7 mouse cellular contexts compared by ENCODE assay signal in the genomic region with DNA sequence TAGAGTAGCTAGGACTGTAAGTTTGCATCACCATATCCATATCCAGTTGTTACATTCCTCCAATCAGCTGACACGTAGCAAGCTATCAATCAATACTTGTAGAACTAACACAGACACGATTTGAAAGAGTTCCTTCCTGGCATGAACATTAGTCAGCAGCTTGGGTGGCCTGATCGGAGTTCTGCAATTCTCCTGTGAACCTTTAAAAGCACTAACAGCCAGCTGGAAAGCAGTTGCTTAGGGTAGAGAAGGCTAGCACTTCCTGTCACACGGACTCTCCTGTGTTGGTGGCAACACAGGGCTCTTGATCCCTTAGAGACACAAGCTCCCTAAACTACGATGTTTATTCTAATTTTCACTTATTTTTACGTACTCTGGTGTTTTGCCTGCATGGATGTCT. TPM values are rescaled to one million over a fixed set of nuclear protein-coding genes. Genes with fewer than 3 reads are reported as not detected.
DNase-seq lines count a peak whose midpoint lies in the region; ATAC-seq and TF ChIP-seq lines count a peak whose summit lies in the region.

No protein-coding gene starts in this region.

- no peak overlapping the region for H3K9ac ChIP-seq in heart, embryonic 11.5 days (ENCODE audit: low read depth, low read length)
- peak overlapping the region; percentile 51; the same call in 1 of the 2 replicates for H3K9ac ChIP-seq in lung, embryonic 15.5 days

- no peak overlapping the region for H3K4me3 ChIP-seq in testis, adult 2 months (ENCODE audit: control insufficient read depth, low read depth, low read length)
- H3K4me3 ChIP-seq in heart, embryonic 11.5 days (ENCODE audit: low read depth, low read length), result no peak overlapping the region
- H3K4me3 ChIP-seq in lung, embryonic 15.5 days, result peak overlapping the region; percentile 48

- no peak for TF ChIP-seq POLR2A in testis, adult 2 months (IDR thresholded peaks at IDR 0.05; ENCODE audit: control insufficient read depth, low read depth, low read length)

- no peak for ATAC-seq in heart, embryonic 11.5 days (replicated peaks; ENCODE audit: insufficient number of reproducible peaks, low FRiP score, low TSS enrichment)
- peak; percentile 63; the same call in 1 of the 2 replicates for ATAC-seq in lung, embryonic 15.5 days (ENCODE audit: borderline replicate concordance, extremely low read depth, low FRiP score, low TSS enrichment)

- 46% methylated on average over 6 of the region's 6 CpGs for WGBS in heart, embryonic 11.5 days (ENCODE audit: insufficient replicate concordance)
- 26% methylated on average over 6 of the region's 6 CpGs for WGBS in lung, embryonic 15.5 days

- peak overlapping the region; percentile 52 for H3K27ac ChIP-seq in testis, adult 2 months (ENCODE audit: control insufficient read depth, insufficient read depth, low read depth, low read length)
- H3K27ac ChIP-seq in heart, embryonic 11.5 days (ENCODE audit: low read depth, low read length), result no peak overlapping the region
- H3K27ac ChIP-seq in lung, embryonic 15.5 days, result peak overlapping the region; percentile 82

- no peak for TF ChIP-seq CTCF in testis, adult 2 months (IDR thresholded peaks at IDR 0.05; ENCODE audit: control insufficient read depth, insufficient read depth, insufficient replicate concordance, low read depth, low read length)

- H3K36me3 ChIP-seq in testis, adult 2 months (ENCODE audit: control insufficient read depth, insufficient read depth, low read length), result no peaks in the 10 kb centered on the region
- H3K36me3 ChIP-seq in heart, embryonic 11.5 days (ENCODE audit: control insufficient read depth, insufficient read depth, low read length), result no peaks in the 10 kb centered on the region
- H3K36me3 ChIP-seq in lung, embryonic 15.5 days, result no peaks in the 10 kb centered on the region

- no peaks in the 10 kb centered on the region for H3K4me1 ChIP-seq in testis, adult 2 months (ENCODE audit: control insufficient read depth, insufficient read depth, low read length)
- H3K4me1 ChIP-seq in heart, embryonic 11.5 days (ENCODE audit: control insufficient read depth, insufficient read depth, low read length), result no peaks in the 10 kb centered on the region
- H3K4me1 ChIP-seq in lung, embryonic 15.5 days, result 0 out of 2 replicates have a peak, but pooled peaks cover 4% of the 10 kb centered on the region

- H3K4me2 ChIP-seq in heart, embryonic 11.5 days, result peak overlapping the region; percentile 50
- peak overlapping the region; percentile 56 for H3K4me2 ChIP-seq in lung, embryonic 15.5 days

- no peak for DNase-seq in testis, postnatal 10 days (ENCODE audit: low spot score)
- peak; percentile 64 for DNase-seq in thymus, postnatal 14 days
- no peak for DNase-seq in right cerebral cortex, adult 18-20 months
- DNase-seq in ovary, postnatal 14 days (ENCODE audit: low spot score), result no peak

- H3K9me3 ChIP-seq in heart, embryonic 11.5 days (replicated peaks; ENCODE audit: control insufficient read depth, low read length), result no peaks in the 10 kb centered on the region
- no peaks in the 10 kb centered on the region for H3K9me3 ChIP-seq in lung, embryonic 15.5 days

- no peaks in the 10 kb centered on the region for H3K27me3 ChIP-seq in testis, adult 2 months (ENCODE audit: control insufficient read depth, insufficient read depth, low read length)
- H3K27me3 ChIP-seq in heart, embryonic 11.5 days (ENCODE audit: control insufficient read depth, insufficient read depth, low read length), result no peaks in the 10 kb centered on the region
- H3K27me3 ChIP-seq in lung, embryonic 15.5 days, result no peaks in the 10 kb centered on the region

RNA-seq across cellular contexts. Expression of gene Mr1, which starts 1.0 kb away (rescaled TPM):
- 1.2 and 1.6 TPM in 2 replicates for polyA plus RNA-seq in testis, adult 2 months (2012; rRNA removed)
- polyA plus RNA-seq in heart, embryonic 11.5 days (2014; fragmentation: Nextera tagmentation; extraction: Ambion mirVana), result 2.3 and 3.8 TPM in 2 replicates
- 12.1 and 12.3 TPM in 2 replicates for polyA plus RNA-seq in lung, embryonic 15.5 days (2015; fragmentation: Nextera tagmentation; extraction: Ambion mirVana)

RNA-seq across cellular contexts. Expression of gene Stx6, which starts 12.9 kb away (rescaled TPM):
- polyA plus RNA-seq in testis, adult 2 months (2012; rRNA removed), result 12.1 and 13.6 TPM in 2 replicates
- polyA plus RNA-seq in heart, embryonic 11.5 days (2014; fragmentation: Nextera tagmentation; extraction: Ambion mirVana), result 62.1 and 62.8 TPM in 2 replicates
- 81.5 and 87.2 TPM in 2 replicates for polyA plus RNA-seq in lung, embryonic 15.5 days (2015; fragmentation: Nextera tagmentation; extraction: Ambion mirVana)

RNA-seq across cellular contexts. Expression of gene Ier5, which starts 46.2 kb away (rescaled TPM):
- 5.3 and 5.8 TPM in 2 replicates for polyA plus RNA-seq in testis, adult 2 months (2012; rRNA removed)
- polyA plus RNA-seq in heart, embryonic 11.5 days (2014; fragmentation: Nextera tagmentation; extraction: Ambion mirVana), result 7.3 and 7.7 TPM in 2 replicates
- 7.0 and 8.7 TPM in 2 replicates for polyA plus RNA-seq in lung, embryonic 15.5 days (2015; fragmentation: Nextera tagmentation; extraction: Ambion mirVana)
